Mouse (Mus musculus): ENCODE measurements at regions not wholly inside any gene's neighbourhood (a gene's known extent, or its start where the extent isn't known, plus 50 kb on each side); places are given as distances from the start of the nearest gene placed in this dataset.

DNA sequence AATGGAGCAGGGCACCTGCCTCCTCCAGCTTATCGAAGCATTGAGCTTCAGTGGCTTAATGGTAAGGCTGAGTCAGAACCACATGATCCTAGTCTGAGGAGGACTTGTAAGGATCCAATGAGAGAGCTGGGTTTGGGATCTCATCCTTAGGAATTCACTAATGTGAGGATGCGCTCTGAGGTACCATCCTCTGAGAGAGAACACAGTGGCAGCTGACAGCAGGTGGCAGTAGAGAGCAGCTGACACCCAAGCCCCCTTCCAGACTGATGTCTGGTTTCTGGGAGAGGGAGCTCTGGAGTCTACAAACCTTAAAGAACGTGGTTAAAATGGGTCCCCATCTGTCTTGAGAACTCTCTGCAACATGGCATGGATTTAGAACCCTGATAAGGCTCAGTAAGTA, 137.8 kb downstream of the B3glct start:
- Histone ChIP-seq H3K4me2 (ENCODE audit: low read depth, low read length) (no peak overlapping the region), H3K9me3 (ENCODE audit: control insufficient read depth, low read length) (no peaks in the 10 kb centered on the region), H3K36me3 (ENCODE audit: control insufficient read depth, insufficient read depth, low read length) (no peaks in the 10 kb centered on the region), H3K27ac (ENCODE audit: low read length) (no peak overlapping the region), H3K4me1 (replicated peaks; ENCODE audit: control insufficient read depth, insufficient read depth, low read length) (no peaks in the 10 kb centered on the region; the same call in 1 of the 2 replicates), H3K4me3 (ENCODE audit: low read length) (no peak overlapping the region), H3K27me3 (ENCODE audit: control insufficient read depth, insufficient read depth, low read depth, low read length) (no peaks in the 10 kb centered on the region), H3K9ac (ENCODE audit: low read length) (no peak overlapping the region)
- no peak for ATAC-seq (ENCODE audit: low read depth)
- WGBS: 26% methylated on average over 3 of the region's 3 CpGs

GRCm38 (mm10) chr5:149818812-149819211, 140.8 kb downstream of the B3glct start:
- Histone ChIP-seq H3K36me3 (ENCODE audit: control insufficient read depth, insufficient read depth, low read length) (no peaks in the 10 kb centered on the region), H3K9ac (ENCODE audit: low read length) (no peak overlapping the region), H3K4me3 (ENCODE audit: low read length) (no peak overlapping the region), H3K9me3 (ENCODE audit: control insufficient read depth, low read length) (no peaks in the 10 kb centered on the region), H3K27ac (ENCODE audit: low read length) (no peak overlapping the region), H3K27me3 (ENCODE audit: control insufficient read depth, insufficient read depth, low read depth, low read length) (no peaks in the 10 kb centered on the region), H3K4me2 (ENCODE audit: low read depth, low read length) (no peak overlapping the region), H3K4me1 (replicated peaks; ENCODE audit: control insufficient read depth, insufficient read depth, low read length) (no peaks in the 10 kb centered on the region; the same call in 1 of the 2 replicates)
- WGBS: 40% methylated on average over 6 of the region's 6 CpGs
- no peak for ATAC-seq (ENCODE audit: low read depth)

DNA sequence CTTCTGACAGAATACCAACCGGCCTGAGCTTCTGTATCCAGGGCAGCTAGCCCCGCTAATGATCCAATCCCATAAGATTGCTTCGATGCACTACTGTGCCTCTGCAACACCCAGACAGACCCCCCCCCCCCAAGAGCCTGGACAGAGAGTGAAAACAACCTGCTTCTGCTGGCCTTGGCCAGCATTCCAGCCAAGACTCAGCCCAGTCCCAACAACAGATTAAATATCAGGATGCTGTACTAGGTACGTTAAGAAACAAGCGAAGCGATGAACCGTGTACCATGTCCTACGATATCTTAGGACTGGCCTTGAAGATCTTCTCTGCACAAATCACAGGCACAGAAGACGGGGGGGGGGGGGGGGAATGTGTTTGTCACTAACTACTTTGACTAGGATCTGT, 145.8 kb downstream of the B3glct start:
- Histone ChIP-seq H3K27ac (ENCODE audit: low read length) (no peak overlapping the region), H3K36me3 (ENCODE audit: control insufficient read depth, insufficient read depth, low read length) (no peaks in the 10 kb centered on the region), H3K4me1 (replicated peaks; ENCODE audit: control insufficient read depth, insufficient read depth, low read length) (no peaks in the 10 kb centered on the region; the same call in 1 of the 2 replicates), H3K9me3 (ENCODE audit: control insufficient read depth, low read length) (no peaks in the 10 kb centered on the region), H3K4me2 (ENCODE audit: low read depth, low read length) (no peak overlapping the region), H3K4me3 (ENCODE audit: low read length) (no peak overlapping the region), H3K27me3 (ENCODE audit: control insufficient read depth, insufficient read depth, low read depth, low read length) (no peaks in the 10 kb centered on the region), H3K9ac (ENCODE audit: low read length) (no peak overlapping the region)
- WGBS: 85% methylated on average over 9 of the region's 9 CpGs
- ATAC-seq (ENCODE audit: low read depth): no peak

DNA sequence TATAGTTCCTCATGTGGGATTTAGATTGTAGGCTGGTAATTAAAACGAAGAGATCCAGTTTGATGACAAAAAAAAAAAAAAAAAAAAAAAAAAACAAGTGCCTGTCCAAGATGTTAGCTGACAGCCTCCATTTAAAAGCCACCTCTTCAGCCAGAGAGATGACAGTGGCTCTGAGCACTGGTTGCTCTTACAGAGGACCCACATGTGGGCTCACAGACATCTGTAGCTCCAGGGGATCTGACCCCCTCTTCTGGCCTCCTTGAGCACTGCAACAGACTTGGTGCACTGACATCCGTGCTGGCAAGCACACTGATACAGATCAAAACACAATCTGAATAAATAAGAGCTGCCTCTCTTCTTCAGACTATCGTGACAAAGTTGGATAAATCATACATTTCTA, 149.6 kb downstream of the B3glct start:
- no peaks in the 10 kb centered on the region for H3K36me3 ChIP-seq (ENCODE audit: control insufficient read depth, insufficient read depth, low read length)
- H3K9me3 ChIP-seq (ENCODE audit: control insufficient read depth, low read length): no peaks in the 10 kb centered on the region
- no peak overlapping the region for H3K4me3 ChIP-seq (ENCODE audit: low read length)
- H3K27ac ChIP-seq (ENCODE audit: low read length): no peak overlapping the region
- no peaks in the 10 kb centered on the region for H3K4me1 ChIP-seq (replicated peaks; ENCODE audit: control insufficient read depth, insufficient read depth, low read length)
- H3K27me3 ChIP-seq (ENCODE audit: control insufficient read depth, insufficient read depth, low read depth, low read length): no peaks in the 10 kb centered on the region
- H3K4me2 ChIP-seq (ENCODE audit: low read depth, low read length): no peak overlapping the region
- no peak for ATAC-seq (ENCODE audit: low read depth)
- 33% methylated on average over 3 of the region's 3 CpGs for WGBS
- H3K9ac ChIP-seq (ENCODE audit: low read length): no peak overlapping the region

GRCm38 (mm10) chr5:149831122-149831861, 153.3 kb downstream of the B3glct start:
- Histone ChIP-seq H3K27ac (ENCODE audit: low read length) (no peak overlapping the region), H3K27me3 (ENCODE audit: control insufficient read depth, insufficient read depth, low read depth, low read length) (no peaks in the 10 kb centered on the region), H3K9me3 (ENCODE audit: control insufficient read depth, low read length) (0 out of 2 replicates have a peak, but pooled peaks cover 2% of the 10 kb centered on the region), H3K4me2 (ENCODE audit: low read depth, low read length) (peak overlapping the region; percentile 80), H3K9ac (ENCODE audit: low read length) (peak overlapping the region; percentile 62), H3K36me3 (ENCODE audit: control insufficient read depth, insufficient read depth, low read length) (no peaks in the 10 kb centered on the region), H3K4me3 (ENCODE audit: low read length) (peak overlapping the region; percentile 47), H3K4me1 (replicated peaks; ENCODE audit: control insufficient read depth, insufficient read depth, low read length) (no peaks in the 10 kb centered on the region)
- WGBS: 2% methylated on average over 28 of the region's 28 CpGs
- ATAC-seq (ENCODE audit: low read depth): no peak

DNA sequence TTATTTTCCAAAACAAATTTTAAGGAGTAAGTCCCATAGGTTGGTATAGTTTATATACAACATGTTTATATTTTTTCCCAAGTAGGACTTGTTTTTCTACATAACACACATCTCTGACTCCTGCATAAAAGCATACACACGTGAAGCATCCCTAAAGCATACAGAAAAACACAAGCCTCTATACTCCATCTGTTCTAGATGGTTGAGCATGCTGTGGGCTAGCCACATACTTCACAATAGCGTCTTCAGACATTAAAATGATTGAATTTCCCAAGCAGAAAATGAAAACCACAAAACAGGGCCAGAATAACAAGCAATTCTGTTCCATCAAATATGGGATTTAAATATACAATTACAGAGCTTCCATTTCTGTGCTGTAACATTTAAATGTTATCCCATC, 159.3 kb downstream of the B3glct start:
- ATAC-seq (ENCODE audit: low read depth): no peak
- H3K9ac ChIP-seq (ENCODE audit: low read length): no peak overlapping the region
- H3K4me2 ChIP-seq (ENCODE audit: low read depth, low read length): no peak overlapping the region
- no peak overlapping the region for H3K27ac ChIP-seq (ENCODE audit: low read length)
- WGBS: 76% methylated on average over 2 of the region's 2 CpGs
- H3K27me3 ChIP-seq (ENCODE audit: control insufficient read depth, insufficient read depth, low read depth, low read length): no peaks in the 10 kb centered on the region
- H3K4me1 ChIP-seq (replicated peaks; ENCODE audit: control insufficient read depth, insufficient read depth, low read length): no peaks in the 10 kb centered on the region
- H3K4me3 ChIP-seq (ENCODE audit: low read length): no peak overlapping the region
- H3K9me3 ChIP-seq (ENCODE audit: control insufficient read depth, low read length): 0 out of 2 replicates have a peak, but pooled peaks cover 2% of the 10 kb centered on the region
- no peaks in the 10 kb centered on the region for H3K36me3 ChIP-seq (ENCODE audit: control insufficient read depth, insufficient read depth, low read length)

DNA sequence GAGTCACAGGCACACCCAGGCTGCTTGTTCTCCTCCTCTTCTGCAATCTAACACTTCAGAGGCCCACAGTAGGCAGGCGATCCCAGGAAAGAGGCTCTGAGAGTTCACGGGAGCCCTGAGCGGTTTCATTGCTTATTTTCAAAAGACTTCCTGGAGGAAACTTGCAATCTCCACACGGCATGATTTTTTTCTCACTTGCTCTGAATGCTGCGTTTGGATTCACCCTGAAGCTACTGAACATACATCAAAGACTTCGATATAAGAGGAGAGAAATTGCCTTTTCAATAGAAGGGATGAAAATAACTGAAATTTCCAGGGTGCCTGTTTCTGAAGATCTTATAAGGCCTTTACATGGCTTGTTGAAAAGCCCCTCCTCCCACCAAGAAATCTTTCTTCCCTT, 164.5 kb downstream of the B3glct start:
- ATAC-seq (ENCODE audit: low read depth): no peak

DNA sequence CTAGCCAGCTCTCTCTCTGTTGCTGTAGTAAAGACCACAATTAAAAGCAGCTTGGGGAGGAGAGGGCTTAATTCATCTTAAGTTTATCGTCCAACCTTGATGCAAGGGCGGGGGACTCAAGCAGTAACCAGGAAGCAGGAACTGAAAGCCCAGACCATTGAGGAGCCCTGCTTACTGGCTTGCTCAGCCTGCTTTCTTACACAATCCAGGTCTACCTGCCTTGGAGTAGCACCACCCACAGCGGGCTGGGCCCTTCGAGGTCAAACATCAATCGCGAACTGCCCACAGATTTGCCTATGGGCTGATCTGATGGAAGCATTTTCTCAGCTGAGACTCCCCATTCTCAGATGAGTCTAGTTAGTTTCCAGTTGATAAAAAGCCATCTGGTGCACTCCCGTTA, 165.3 kb downstream of the B3glct start:
- no peak overlapping the region for H3K4me2 ChIP-seq (ENCODE audit: low read depth, low read length)
- H3K9ac ChIP-seq (ENCODE audit: low read length): no peak overlapping the region
- H3K9me3 ChIP-seq (ENCODE audit: control insufficient read depth, low read length): no peaks in the 10 kb centered on the region
- no peaks in the 10 kb centered on the region for H3K27me3 ChIP-seq (ENCODE audit: control insufficient read depth, insufficient read depth, low read depth, low read length)
- H3K27ac ChIP-seq (ENCODE audit: low read length): no peak overlapping the region
- no peak for ATAC-seq (ENCODE audit: low read depth)
- H3K36me3 ChIP-seq (ENCODE audit: control insufficient read depth, insufficient read depth, low read length): no peaks in the 10 kb centered on the region
- 50% methylated on average over 7 of the region's 7 CpGs for WGBS
- no peaks in the 10 kb centered on the region for H3K4me1 ChIP-seq (replicated peaks; ENCODE audit: control insufficient read depth, insufficient read depth, low read length)
- no peak overlapping the region for H3K4me3 ChIP-seq (ENCODE audit: low read length)

More for the DNA sequence above, 164.5 kb downstream of the B3glct start:
- H3K4me2 ChIP-seq (ENCODE audit: low read depth, low read length): no peak overlapping the region
- H3K4me3 ChIP-seq (ENCODE audit: low read length): no peak overlapping the region
- H3K36me3 ChIP-seq (ENCODE audit: control insufficient read depth, insufficient read depth, low read length): no peaks in the 10 kb centered on the region
- H3K9ac ChIP-seq (ENCODE audit: low read length): no peak overlapping the region
- no peaks in the 10 kb centered on the region for H3K9me3 ChIP-seq (ENCODE audit: control insufficient read depth, low read length)
- no peaks in the 10 kb centered on the region for H3K27me3 ChIP-seq (ENCODE audit: control insufficient read depth, insufficient read depth, low read depth, low read length)
- no peaks in the 10 kb centered on the region for H3K4me1 ChIP-seq (replicated peaks; ENCODE audit: control insufficient read depth, insufficient read depth, low read length)
- no peak overlapping the region for H3K27ac ChIP-seq (ENCODE audit: low read length)
- 40% methylated on average over 6 of the region's 6 CpGs for WGBS

- Histone ChIP-seq H3K9me3 (ENCODE audit: control insufficient read depth, low read length) (no peaks in the 10 kb centered on the region), H3K36me3 (ENCODE audit: control insufficient read depth, insufficient read depth, low read length) (no peaks in the 10 kb centered on the region), H3K4me1 (replicated peaks; ENCODE audit: control insufficient read depth, insufficient read depth, low read length) (no peaks in the 10 kb centered on the region), H3K27me3 (ENCODE audit: control insufficient read depth, insufficient read depth, low read depth, low read length) (no peaks in the 10 kb centered on the region), H3K4me3 (ENCODE audit: low read length) (no peak overlapping the region), H3K27ac (ENCODE audit: low read length) (no peak overlapping the region), H3K4me2 (ENCODE audit: low read depth, low read length) (no peak overlapping the region), H3K9ac (ENCODE audit: low read length) (no peak overlapping the region)
- ATAC-seq (ENCODE audit: low read depth): no peak
- WGBS: 79% methylated on average over 8 of the region's 8 CpGs
Observed at GRCm38 (mm10) chr5:149845256-149845655, 167.2 kb downstream of the B3glct start.

Data from lung, embryonic 16.5 days (tissue).